Mouse (Mus musculus) stomach, embryonic 16.5 days (tissue): ENCODE measurements around the gene Cdan1. TPM values are rescaled to one million over a fixed set of nuclear protein-coding genes. Genes with fewer than 3 reads are reported as not detected.

Experiments used
- polyA plus RNA-seq: library from polyadenylated mRNA; unstranded; fragments of >200 nt; fragmentation: Nextera tagmentation; extraction: Ambion mirVana; gene quantifications from 2 replicates; pipeline ENCODE4 v1.2.1, GENCODE M21; 2015

Cdan1 gene
- polyA plus RNA-seq, 1 experiment from 2014 or later, result 5.2 TPM

Other genes with a start within 250 kb of the Cdan1 start
- gene Haus2, start 240.7 kb downstream of the Cdan1 start, polyA plus RNA-seq, result 17.6 and 20.5 TPM in 2 replicates
- gene Lrrc57, start 240.6 kb downstream of the Cdan1 start, polyA plus RNA-seq, result 18.4 and 20.9 TPM in 2 replicates
- 5.2 and 5.7 TPM in 2 replicates for gene Stard9, start 221.0 kb downstream of the Cdan1 start, polyA plus RNA-seq
- gene Ttbk2, start 476 bp upstream of the Cdan1 start, polyA plus RNA-seq, result 2.0 and 2.4 TPM in 2 replicates
- 21.3 and 21.5 TPM in 2 replicates for gene Ubr1, start 120.6 kb upstream of the Cdan1 start, polyA plus RNA-seq
- 4.7 and 4.8 TPM in 2 replicates for gene Tmem62, start 126.9 kb upstream of the Cdan1 start, polyA plus RNA-seq
- gene Ccndbp1, start 158.3 kb upstream of the Cdan1 start, polyA plus RNA-seq, result 37.1 and 39.1 TPM in 2 replicates
- 6.5 and 8.0 TPM in 2 replicates for gene Epb42, start 186.9 kb upstream of the Cdan1 start, polyA plus RNA-seq
- 1.5 and 2.7 TPM in 2 replicates for gene Tgm5, start 235.7 kb upstream of the Cdan1 start, polyA plus RNA-seq